Mouse (Mus musculus): ENCODE data around the gene Abca5.

DNA sequence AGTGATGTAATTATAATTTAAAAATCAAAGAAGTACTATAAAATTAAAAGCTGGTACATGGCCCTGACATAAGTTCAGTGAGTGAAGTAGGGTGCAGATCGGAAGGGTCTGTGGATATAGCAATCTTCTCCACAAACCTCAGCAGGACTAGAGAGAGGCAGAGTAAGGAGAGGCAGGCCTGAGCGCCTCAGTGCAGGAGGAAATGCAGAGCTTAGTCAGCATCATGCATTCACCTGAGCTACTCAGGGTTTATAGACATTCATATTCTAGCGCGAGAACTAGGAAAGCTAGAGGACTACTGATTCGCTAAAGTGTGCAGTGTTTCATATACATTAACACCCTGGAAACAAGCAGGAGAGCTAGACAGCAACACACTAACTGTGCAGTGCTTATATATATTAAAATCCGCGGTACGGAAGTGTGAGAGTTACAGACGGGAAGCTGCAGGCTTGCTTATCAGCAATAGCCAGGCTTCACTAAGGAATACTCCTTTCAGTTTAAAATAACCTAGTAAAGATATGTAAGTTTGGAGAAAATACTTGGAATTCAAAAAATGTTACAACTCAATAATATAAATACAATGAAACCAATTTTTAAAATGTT is 53.2 kb downstream of the Abca5 start:
- TF ChIP-seq CTCF (IDR thresholded peaks at IDR 0.05; ENCODE audit: borderline replicate concordance, control insufficient read depth, extremely low read depth, insufficient read depth, low read length, poor library complexity): no peak
- TF ChIP-seq POLR2A (IDR thresholded peaks at IDR 0.05; ENCODE audit: control insufficient read depth, extremely low read depth, insufficient read depth, low read length, poor library complexity): no peak
